Mouse (Mus musculus): ENCODE data around the gene Tenm4.

The Tenm4 gene

DNA sequence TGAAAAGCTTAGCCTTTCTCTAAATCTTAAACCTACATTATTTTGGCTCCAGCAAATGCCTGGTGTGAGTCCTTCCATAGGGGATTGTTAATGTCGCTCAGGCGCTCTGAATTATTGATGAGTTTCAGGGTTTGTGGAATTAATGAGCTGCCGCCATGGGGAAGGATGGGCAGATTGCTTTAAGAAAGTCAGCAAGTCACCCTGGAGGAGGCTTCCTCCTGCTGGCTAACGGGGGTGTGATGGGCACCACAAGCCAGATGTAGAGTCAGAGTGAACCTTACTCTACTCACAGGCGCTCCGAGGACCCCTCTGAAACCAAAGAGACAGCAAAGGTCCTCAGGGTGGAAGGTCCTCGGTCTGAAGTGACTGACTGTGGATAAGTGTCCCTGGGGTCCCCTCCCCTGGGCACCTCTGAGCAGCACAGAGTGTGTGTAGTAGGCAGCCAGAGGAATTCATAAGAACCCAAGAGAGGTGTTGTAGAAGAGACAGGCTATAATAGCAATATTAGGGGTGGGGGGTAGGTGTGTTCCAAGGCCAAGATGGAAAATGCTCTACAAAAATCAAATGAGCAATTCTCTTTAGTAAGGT lies 637.1 kb downstream of the Tenm4 start:
- no peak for DNase-seq (ENCODE audit: low read depth)

DNA sequence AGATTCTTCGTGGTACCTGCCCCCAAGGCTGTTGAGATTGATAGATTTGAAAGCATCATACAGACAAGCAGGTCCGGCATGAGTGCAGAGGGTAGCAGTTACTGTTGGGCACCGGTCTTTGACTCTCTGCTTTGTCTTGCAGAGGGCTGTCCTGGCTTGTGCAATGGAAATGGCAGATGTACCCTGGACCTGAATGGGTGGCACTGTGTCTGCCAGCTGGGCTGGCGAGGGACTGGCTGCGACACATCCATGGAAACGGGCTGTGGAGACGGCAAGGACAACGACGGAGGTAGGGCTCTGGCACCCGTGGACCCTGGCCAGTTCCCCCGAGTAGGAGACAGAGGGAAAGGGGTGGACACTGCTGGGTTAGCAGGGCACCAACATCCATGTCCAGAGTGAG lies 640.6 kb downstream of the Tenm4 start:
- DNase-seq (ENCODE audit: low read depth), result no peak

- DNase-seq (ENCODE audit: low read depth), result no peak
Observed at GRCm38 (mm10) chr7:96813036-96813435, 642.0 kb downstream of the Tenm4 start.

GRCm38 (mm10) chr7:96813497-96814400 lies 642.7 kb downstream of the Tenm4 start:
- DNase-seq (ENCODE audit: low read depth), result no peak

GRCm38 (mm10) chr7:96814581-96814980 lies 643.5 kb downstream of the Tenm4 start:
- no peak for DNase-seq (ENCODE audit: low read depth)

- peak; percentile 15 for DNase-seq (ENCODE audit: low read depth)
Observed at GRCm38 (mm10) chr7:96817030-96817674, 646.1 kb downstream of the Tenm4 start.

GRCm38 (mm10) chr7:96818236-96818916 lies 647.3 kb downstream of the Tenm4 start:
- no peak for DNase-seq (ENCODE audit: low read depth)

GRCm38 (mm10) chr7:96819538-96819937 lies 648.5 kb downstream of the Tenm4 start:
- no peak for DNase-seq (ENCODE audit: low read depth)

- no peak for DNase-seq (ENCODE audit: low read depth)
Observed at GRCm38 (mm10) chr7:96820343-96820742, 649.3 kb downstream of the Tenm4 start.

DNA sequence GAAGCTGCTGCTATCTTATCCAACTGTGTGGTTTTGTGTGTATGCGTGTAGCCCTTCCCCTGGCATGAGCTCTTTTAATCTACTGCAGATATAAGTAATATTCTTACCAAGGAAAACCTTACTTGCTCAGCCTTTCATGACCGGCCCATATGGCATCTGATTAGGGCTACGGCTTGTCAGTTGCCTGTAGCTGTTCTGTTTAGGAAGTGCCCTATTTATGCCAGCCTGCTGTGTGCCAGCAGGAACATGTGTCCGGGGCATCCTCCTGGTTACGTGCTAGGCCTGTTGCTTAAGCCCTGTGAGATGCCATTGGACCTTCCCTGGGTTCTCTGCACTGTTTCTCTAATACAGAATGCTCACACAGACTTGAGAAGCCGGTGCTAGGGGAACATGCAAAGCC lies 655.1 kb downstream of the Tenm4 start:
- DNase-seq (ENCODE audit: low read depth), result no peak

DNA sequence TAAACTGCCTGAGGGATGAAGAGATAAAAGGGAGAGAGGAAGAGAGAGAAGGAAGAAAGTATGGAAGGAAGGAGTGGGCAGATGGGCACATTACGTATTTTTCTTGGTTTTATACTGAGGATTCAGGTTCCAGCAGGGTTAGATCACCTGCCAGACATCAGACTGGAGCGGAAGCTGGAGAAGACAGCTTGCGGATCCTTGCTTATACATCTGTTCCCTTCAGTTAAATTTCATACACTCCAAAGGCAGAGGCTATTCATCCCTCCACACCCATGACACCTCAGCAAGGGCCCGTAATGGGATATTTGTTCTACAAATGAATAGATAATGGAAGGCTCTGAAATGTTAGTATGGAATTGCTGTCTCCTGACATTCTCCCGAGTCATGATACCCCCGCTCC lies 655.6 kb downstream of the Tenm4 start:
- no peak for DNase-seq (ENCODE audit: low read depth)

- no peak for DNase-seq (ENCODE audit: low read depth)
Observed at GRCm38 (mm10) chr7:96832551-96832950, 661.5 kb downstream of the Tenm4 start.

GRCm38 (mm10) chr7:96833012-96833411 lies 662.0 kb downstream of the Tenm4 start:
- DNase-seq (ENCODE audit: low read depth), result no peak

DNA sequence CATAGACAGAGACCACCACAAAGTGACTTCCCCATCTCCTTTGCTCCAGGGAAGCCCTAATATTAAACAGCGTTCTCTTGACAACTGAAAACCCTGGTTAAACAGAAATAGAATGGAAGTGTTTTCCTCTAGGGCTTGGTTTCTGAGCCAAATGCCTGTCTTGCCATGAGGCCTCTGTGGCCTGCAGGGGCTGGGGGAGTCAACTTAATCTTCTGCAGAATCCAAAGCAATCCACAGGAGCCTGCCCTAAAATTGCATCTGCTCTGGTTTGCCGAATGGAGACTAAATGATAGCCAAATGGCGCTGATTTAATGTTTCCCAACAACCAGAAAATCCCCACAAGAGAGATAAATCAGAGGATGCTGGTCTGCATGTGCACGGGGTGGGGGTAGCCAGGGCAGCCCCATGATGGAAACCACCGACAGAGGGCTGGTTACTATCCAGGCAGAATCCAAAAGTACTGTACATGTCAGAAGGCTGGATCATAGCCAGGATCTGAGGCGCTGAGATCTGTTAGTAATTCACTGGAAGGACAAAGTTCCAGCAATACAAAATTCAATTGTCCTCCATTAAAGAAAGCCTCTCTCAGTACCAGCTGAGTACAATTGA lies 663.7 kb downstream of the Tenm4 start:
- no peak for DNase-seq (ENCODE audit: low read depth)

DNA sequence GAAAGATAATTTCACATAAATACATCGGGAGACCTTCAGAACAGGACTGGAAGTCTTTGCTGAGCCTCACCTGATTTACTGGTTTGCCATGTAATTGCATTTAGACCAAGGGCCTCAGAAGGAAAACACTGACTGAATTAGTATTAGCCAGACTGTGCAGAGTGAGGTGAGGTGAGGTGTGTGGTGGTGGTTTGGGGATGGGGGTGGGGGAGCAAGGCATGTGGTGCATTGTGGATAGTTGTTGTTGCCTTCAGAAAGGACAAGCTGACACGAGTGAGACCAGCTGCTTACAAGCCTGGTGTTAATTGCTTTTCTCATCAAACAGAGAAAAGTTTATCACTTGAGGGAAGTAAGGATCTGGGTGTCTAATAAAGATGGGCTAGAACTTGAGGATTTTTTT lies 664.3 kb downstream of the Tenm4 start:
- no peak for DNase-seq (ENCODE audit: low read depth)

DNA sequence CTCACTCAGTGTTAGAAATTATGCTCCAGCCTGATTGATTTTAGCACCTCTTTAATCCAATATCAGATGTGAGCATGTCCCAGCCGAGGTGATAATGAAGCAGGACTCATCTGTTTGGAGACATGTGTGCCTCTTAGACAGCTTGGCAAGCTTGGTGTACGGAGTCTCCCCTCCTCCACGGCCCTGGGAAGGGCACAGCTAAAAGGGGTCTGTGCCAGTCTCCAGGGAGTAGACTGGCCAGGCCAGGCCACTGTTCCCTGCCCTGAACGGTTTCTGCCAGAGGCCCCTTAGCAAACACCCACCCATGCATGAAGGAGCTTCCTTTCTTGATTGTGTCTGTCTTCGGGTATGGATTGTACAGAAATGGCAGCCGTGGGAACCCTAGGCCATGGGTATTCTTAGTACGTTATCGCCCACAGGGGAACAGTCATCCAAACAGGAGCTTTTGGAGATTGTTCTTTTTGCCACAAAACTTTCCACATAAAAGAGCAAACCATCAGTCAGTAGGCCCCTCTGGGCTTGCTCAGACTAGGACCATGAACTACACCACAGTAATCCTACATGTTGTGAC lies 667.3 kb downstream of the Tenm4 start:
- no peak for DNase-seq (ENCODE audit: low read depth)

DNA sequence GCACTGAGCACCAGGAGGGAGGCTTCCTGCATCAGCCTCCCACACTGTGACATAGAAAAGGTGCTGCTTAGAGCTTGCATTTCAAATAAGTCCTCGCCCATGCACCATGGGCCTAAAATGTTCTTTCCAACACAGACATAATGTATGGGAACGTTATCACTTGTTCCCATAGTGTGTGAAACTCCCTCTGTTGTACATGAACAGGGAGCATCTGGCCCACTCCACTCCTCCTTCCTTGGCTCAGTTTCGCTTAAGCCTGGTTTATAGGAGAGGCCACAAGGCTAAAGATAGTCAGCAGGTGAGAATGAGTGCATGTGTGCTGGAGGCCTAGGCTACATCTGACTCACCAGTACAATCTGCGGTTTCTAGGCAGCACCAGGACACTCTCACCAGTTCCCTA lies 667.9 kb downstream of the Tenm4 start:
- no peak for DNase-seq (ENCODE audit: low read depth)

DNA sequence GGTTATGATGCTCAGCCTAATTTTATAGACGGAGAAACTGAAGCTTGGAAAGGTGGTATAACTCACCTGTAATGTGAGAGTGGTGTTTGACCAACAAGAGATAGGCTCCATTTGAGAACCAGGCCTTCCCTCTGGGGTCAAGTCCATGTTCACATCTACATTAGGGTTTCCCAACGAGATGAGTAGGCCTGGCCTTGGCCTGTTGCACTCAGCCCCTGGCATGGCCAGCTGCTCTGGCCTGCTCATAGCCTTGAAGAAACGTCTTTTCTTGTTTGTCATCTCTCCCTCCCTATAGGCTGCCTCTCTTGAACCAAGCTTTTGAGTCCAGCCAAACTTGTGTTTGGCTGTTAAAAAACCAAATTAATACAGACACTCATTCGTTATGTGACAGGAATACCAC lies 668.5 kb downstream of the Tenm4 start:
- no peak for DNase-seq (ENCODE audit: low read depth)

- no peak for DNase-seq (ENCODE audit: low read depth)
Observed at GRCm38 (mm10) chr7:96842477-96843255, 671.6 kb downstream of the Tenm4 start.

DNA sequence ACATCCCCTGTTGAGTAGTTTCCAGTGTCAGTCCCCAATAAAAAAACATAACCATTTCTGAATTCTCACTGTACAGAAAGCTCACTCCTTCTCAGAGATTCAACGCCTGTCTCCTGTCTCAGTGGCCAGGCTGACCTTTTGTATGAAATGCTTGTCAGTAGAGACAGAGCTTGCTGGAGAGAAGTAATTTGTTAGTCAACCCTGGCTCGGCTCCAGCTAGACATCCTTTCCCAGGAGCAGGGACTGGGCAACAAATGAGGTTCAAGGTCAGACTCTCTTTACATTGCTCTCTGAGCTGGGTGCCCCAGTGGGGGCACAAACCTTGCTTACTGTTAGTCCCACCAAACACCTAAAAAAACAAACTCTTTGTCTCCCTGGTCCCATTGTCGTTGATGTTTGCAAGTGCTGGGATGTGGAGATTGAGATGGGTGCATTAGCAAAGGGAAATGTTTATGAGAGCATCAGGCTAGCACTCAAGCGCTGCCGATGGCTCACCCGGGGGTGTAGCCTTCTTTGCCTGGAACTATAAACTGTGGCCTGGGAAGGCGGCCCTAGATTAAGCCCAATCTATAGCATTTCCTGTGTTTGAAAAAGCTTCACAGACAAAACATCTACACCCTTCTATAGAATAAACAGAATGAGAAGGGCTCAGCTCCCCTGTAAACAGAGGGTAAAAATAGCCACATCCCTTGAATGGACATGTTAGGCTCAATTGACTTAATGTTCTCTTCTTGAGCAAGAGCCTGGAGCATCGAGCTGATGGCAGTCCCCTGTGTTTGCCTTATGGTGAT lies 673.3 kb downstream of the Tenm4 start:
- DNase-seq (ENCODE audit: low read depth), result no peak

Data from 416B (cell line).